Mouse (Mus musculus) heart, embryonic 10.5 days (tissue): ENCODE data around the gene Tekt3. TPM values are rescaled to one million over a fixed set of nuclear protein-coding genes. Genes with fewer than 3 reads are reported as not detected.

Source experiments
- DNase-seq: peaks from one replicate; pipeline ENCODE4 v3.0.0-alpha.2; 2017; ENCODE audit warnings: low spot score
- H3K27ac ChIP-seq: fragments of 300-500 bp; sonication (generic); 2 replicates; pipeline ENCODE4 v1.5.1; 2016; ENCODE audit warnings: mild to moderate bottlenecking
- H3K27me3 ChIP-seq: fragments of 300-500 bp; sonication (generic); 2 replicates; pipeline ENCODE4 v1.6.1; 2016; ENCODE audit warnings: mild to moderate bottlenecking; ENCODE audit not compliant: poor library complexity, insufficient read depth, severe bottlenecking
- H3K36me3 ChIP-seq: fragments of 300-500 bp; sonication (generic); 2 replicates; pipeline ENCODE4 v1.6.1; 2016; ENCODE audit warnings: mild to moderate bottlenecking, moderate library complexity
- H3K4me1 ChIP-seq: fragments of 300-500 bp; sonication (generic); 2 replicates; pipeline ENCODE4 v1.6.1; 2016; ENCODE audit warnings: mild to moderate bottlenecking
- H3K4me3 ChIP-seq: fragments of 300-500 bp; sonication (generic); 2 replicates; pipeline ENCODE4 v1.5.1; 2016; ENCODE audit warnings: mild to moderate bottlenecking, moderate library complexity
- H3K9me3 ChIP-seq: fragments of 300-500 bp; sonication (generic); 2 replicates; pipeline ENCODE4 v1.6.1; 2016; ENCODE audit warnings: mild to moderate bottlenecking, moderate library complexity
- WGBS: fragments of 180-500 bp; shearing (Covaris S2); methylation state at CpG from one replicate; pipeline ENCODE4 v1.1.7; 2016; 5-methylcytosine and 5-hydroxymethylcytosine counted together
- polyA plus RNA-seq: library from polyadenylated mRNA; unstranded; fragments of >200 nt; fragmentation: Nextera tagmentation; extraction: Ambion mirVana; gene quantifications from 2 replicates; pipeline ENCODE4 v1.2.1, GENCODE M21; 2016

Gene Tekt3
- polyA plus RNA-seq, 1 experiment from 2014 or later, result not detected

DNA sequence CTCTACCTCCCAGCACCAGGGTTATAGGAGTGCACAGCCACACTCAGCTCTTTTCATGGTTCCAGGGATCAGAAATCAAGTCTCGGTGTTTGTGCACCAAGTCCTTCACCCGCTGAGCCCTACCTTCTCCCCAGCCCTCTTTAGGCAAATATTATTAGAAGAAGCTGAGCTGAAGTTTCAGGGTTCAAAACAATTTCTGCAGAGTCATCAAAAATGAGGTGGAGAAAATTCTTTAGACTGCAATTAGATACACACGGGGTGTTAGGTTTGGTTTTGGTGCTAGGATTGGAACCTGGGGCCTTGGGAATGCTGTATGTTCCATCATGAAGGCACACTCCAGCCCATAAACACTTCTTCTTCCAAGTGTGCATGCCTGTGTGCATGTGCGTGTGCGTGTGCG is 27.2 kb downstream of the Tekt3 start:
- no peaks in the 10 kb centered on the region for H3K36me3 ChIP-seq

DNA sequence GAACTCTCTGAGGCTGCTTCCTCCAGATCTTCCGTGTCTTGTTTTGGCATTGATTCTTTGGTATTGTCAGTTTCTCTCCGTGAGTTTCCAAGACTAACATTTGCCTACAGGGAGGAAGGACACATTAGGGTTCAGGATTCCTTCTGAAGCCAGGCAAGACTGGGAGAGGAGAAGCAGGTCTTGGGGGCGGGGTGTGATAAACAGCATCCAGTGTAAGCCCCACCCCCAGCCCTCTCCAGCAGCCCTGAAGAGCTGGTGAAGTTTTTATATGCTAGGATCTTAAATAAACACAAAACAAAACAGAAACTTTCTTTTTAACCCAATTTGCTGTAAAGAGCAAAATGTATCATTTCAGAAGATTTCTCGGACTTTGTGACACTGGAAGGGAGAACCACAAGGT is 28.8 kb downstream of the Tekt3 start:
- H3K27ac ChIP-seq, result 0 out of 2 replicates have a peak overlapping the region, but pooled peaks have one; percentile 7

More for the DNA sequence above, 27.2 kb downstream of the Tekt3 start:
- no peaks in the 10 kb centered on the region for H3K27me3 ChIP-seq
- H3K4me3 ChIP-seq, result no peak overlapping the region
- no peak overlapping the region for H3K27ac ChIP-seq
- 87% methylated on average over 6 of the region's 6 CpGs for WGBS
- DNase-seq, result no peak
- no peaks in the 10 kb centered on the region for H3K9me3 ChIP-seq
- H3K4me1 ChIP-seq, result peaks cover 15% of the 10 kb centered on the region; the same call in 1 of the 2 replicates

DNA sequence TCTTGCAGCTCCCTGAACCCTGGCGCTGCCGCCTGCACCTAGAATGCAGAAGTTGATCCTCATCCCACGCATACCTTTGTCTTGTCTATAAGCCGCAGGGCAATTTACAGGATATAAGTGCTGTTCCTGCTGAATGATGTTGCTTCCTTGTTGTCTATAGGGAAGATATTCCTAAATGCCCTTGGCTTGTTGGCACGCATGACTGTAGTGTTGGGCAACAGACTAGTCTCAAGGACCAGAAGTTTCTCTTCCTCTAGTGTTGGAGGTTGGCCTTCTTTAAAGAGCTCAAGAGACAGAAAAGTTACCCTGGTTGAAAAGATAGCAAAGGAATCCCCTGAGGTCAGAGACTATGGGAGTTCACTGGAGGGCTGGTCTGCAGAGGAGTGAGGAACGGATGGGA is 29.5 kb downstream of the Tekt3 start:
- 83% methylated on average over 6 of the region's 6 CpGs for WGBS
- Histone ChIP-seq H3K27me3 (no peaks in the 10 kb centered on the region), H3K9me3 (no peaks in the 10 kb centered on the region), H3K27ac (no peak overlapping the region), H3K4me1 (peaks cover 15% of the 10 kb centered on the region; the same call in 1 of the 2 replicates), H3K4me3 (no peak overlapping the region), H3K36me3 (no peaks in the 10 kb centered on the region)
- DNase-seq, result peak; percentile 71

More for the DNA sequence above, 28.8 kb downstream of the Tekt3 start:
- WGBS, result 36% methylated on average over 4 of the region's 4 CpGs
- no peaks in the 10 kb centered on the region for H3K36me3 ChIP-seq
- H3K27me3 ChIP-seq, result no peaks in the 10 kb centered on the region
- peaks cover 15% of the 10 kb centered on the region; the same call in 1 of the 2 replicates for H3K4me1 ChIP-seq
- H3K9me3 ChIP-seq, result no peaks in the 10 kb centered on the region
- no peak for DNase-seq
- no peak overlapping the region for H3K4me3 ChIP-seq

DNA sequence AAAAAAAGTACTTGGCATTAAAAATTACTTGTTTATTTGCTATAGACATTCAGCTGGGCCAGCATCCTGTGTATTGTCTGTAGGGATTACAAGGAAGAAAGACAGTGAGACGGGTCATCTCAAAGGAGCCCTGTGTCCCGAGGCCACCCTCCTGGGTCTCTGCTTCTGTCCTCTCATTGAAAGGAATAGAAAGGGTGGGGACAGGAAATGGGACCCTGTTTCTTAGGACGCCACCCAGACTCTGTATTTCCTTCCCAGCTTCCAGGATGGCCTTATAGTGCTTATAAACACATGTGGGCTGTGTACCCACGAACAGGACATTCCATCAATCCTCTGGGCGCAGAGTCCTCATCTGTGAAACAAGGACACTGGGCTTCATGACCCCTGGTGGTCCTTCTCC is 30.8 kb downstream of the Tekt3 start:
- Histone ChIP-seq H3K4me1 (peaks cover 15% of the 10 kb centered on the region; the same call in 1 of the 2 replicates), H3K27me3 (no peaks in the 10 kb centered on the region), H3K4me3 (no peak overlapping the region), H3K36me3 (no peaks in the 10 kb centered on the region), H3K9me3 (no peaks in the 10 kb centered on the region), H3K27ac (no peak overlapping the region)
- 68% methylated on average over 5 of the region's 5 CpGs for WGBS
- DNase-seq, result peak; percentile 42

DNA sequence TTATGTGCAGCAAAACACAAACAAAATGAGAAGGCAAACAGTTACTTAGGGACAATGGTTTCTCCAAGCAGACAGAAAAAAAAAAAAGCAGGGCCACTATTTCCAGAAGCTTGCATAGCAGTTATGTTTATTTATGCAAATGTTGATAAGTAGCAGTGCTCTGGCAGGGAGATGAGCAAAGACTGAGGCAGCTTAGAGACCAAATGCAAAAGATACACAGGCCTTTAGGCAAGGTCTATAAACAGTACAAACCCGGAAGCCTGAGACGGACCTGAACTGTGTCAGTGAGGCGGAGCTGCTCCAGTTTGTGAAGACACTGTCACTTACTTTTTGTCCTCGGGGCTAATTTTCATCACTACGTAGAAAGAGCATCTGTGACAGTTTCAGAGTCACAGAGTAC is 32.1 kb downstream of the Tekt3 start:
- Histone ChIP-seq H3K27me3 (no peaks in the 10 kb centered on the region), H3K4me1 (peaks cover 15% of the 10 kb centered on the region; the same call in 1 of the 2 replicates), H3K4me3 (no peak overlapping the region), H3K27ac (no peak overlapping the region), H3K36me3 (no peaks in the 10 kb centered on the region), H3K9me3 (no peaks in the 10 kb centered on the region)
- WGBS, result 69% methylated on average over 5 of the region's 5 CpGs
- peak; percentile 31 for DNase-seq

DNA sequence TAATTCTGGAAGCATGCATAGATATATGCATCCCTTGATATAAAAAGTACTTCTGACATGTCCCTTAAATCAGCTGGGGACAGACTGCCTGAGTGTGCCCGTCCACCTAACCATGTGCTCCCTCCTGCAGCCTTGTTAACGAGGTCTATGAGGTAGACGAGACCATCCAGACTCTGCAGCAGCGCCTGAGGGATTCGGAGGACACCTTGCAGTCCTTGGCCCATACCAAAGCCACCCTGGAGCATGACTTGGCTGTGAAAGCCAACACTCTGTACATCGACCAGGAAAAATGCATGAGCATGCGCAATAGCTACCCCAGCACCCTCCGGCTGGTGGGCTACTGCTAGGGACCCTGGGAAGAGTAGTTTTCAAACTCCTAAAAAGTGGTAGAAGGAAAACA is 33.0 kb downstream of the Tekt3 start:
- Histone ChIP-seq H3K4me3 (no peak overlapping the region), H3K27me3 (no peaks in the 10 kb centered on the region), H3K9me3 (no peaks in the 10 kb centered on the region), H3K27ac (no peak overlapping the region), H3K36me3 (no peaks in the 10 kb centered on the region), H3K4me1 (peaks cover 15% of the 10 kb centered on the region; the same call in 1 of the 2 replicates)
- peak; percentile 62 for DNase-seq
- WGBS, result 83% methylated on average over 8 of the region's 8 CpGs

DNA sequence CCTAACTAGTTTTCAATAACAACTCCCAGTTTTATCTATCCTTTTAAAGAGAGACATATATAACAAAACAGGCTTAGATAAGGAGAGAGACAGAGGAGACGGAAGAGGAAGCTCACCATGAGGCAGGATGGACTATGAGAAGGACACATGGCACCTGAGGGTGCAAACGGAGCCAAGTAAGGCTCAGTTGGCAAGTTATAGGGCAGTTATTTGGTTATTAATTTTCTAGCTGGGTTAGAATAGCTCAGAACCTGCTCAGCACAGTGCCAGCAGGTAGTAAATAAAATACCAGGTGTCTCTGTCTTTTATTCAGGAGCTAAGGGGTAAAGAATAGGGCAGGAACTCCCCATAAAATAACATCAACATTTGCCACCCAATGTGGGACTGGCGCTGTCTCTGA is 36.6 kb downstream of the Tekt3 start:
- H3K4me3 ChIP-seq, result no peak overlapping the region
- WGBS, result 77% methylated on average over 3 of the region's 3 CpGs

DNA sequence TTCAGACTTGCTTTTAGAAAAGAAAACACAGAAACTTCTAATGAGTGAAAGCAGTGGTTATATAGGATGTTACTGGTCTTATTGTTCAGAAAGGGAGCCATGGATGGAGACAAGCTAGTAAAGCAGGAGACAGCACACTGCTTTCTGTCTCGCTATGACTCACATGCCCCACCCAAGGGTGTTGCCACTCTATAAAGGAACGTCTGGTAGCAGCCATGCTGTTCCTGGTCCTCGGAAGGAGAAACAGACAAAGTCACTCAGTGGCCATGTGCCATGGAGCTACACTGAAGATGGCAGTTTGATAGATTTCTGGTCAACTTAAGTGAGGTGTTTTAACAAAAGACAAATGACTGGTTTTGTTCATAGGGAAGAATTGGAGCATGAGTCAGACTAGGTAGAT is 37.9 kb downstream of the Tekt3 start:
- 73% methylated on average over 3 of the region's 3 CpGs for WGBS
- Histone ChIP-seq H3K4me1 (peaks cover 6% of the 10 kb centered on the region; the same call in 1 of the 2 replicates), H3K9me3 (no peaks in the 10 kb centered on the region), H3K4me3 (no peak overlapping the region), H3K27ac (no peak overlapping the region), H3K36me3 (no peaks in the 10 kb centered on the region), H3K27me3 (no peaks in the 10 kb centered on the region)
- DNase-seq, result no peak

More for the DNA sequence above, 36.6 kb downstream of the Tekt3 start:
- Histone ChIP-seq H3K27ac (no peak overlapping the region), H3K9me3 (no peaks in the 10 kb centered on the region), H3K4me1 (no peaks in the 10 kb centered on the region), H3K36me3 (no peaks in the 10 kb centered on the region), H3K27me3 (no peaks in the 10 kb centered on the region)
- DNase-seq, result no peak

DNA sequence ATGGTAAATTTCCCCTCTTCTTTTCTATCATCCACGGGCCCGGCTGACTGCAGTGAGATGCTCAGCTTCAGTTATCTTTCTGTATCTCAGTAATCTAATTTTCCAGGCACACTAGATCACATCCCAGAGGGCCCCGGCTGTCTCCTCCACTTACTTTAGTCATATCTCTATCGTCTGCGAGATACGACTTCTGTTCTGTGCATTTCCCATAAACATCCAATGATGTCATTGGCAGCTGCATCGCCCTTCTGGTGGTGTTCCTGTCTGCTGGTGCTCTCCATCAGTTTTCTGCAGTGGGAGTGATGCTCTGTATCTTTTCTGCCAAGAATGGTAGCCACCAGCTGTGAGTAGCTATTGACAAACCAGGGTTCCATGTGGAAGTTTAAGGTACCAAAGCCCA is 41.8 kb downstream of the Tekt3 start:
- WGBS, result 68% methylated on average over 7 of the region's 7 CpGs
- no peak for DNase-seq

DNA sequence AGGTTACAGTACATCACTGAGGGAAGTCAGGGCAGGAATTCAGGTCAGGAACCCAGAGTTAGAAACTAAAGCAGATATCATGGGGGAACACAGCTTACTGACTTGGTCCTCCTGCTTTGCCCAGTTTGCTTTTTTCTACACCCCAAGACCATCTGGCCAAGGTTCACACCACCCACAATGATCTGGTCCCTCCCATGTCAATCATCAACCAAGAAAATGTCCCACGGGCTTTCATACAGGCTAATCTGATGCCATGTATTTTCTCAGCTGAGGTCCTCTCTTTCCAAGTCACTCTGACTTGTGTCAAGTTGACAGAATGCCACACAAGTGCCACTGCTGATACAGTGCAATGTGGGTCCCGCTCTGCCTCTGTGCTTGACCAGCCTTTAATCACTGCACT is 42.6 kb downstream of the Tekt3 start:
- no peak for DNase-seq
- WGBS, result 54% methylated on average over 2 of the region's 2 CpGs
- Histone ChIP-seq H3K36me3 (no peaks in the 10 kb centered on the region), H3K27ac (no peak overlapping the region), H3K4me1 (peaks cover 15% of the 10 kb centered on the region), H3K27me3 (no peaks in the 10 kb centered on the region), H3K4me3 (no peak overlapping the region), H3K9me3 (no peaks in the 10 kb centered on the region)

More for the DNA sequence above, 41.8 kb downstream of the Tekt3 start:
- Histone ChIP-seq H3K4me3 (no peak overlapping the region), H3K27me3 (no peaks in the 10 kb centered on the region), H3K36me3 (no peaks in the 10 kb centered on the region), H3K4me1 (peaks cover 15% of the 10 kb centered on the region), H3K9me3 (no peaks in the 10 kb centered on the region), H3K27ac (no peak overlapping the region)

DNA sequence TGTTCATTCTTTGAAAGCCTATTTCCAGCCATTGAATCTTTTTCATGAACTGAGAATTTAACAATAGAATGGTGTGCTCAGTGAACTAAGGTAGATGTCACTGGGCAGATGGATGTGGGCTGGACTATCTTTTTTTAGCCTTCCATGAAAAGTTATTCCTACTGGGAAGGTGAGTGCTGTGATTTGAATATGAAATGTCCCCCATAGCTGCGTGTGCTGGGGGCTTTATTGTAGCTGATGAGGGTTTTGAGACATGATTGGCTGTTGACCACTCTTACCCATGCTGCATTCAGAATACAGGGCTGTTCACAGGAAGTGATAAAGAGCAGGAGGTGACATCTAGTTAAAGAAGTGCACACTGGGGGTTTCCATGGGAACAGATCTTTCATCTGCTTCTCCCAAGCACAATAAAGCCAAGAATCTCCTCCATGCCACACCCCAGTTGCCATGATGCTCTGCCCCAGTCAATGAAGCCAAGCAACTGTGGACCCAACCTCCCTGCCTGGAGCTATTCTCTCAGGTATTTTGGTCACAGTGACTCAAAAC is 47.8 kb downstream of the Tekt3 start:
- H3K4me3 ChIP-seq, result no peak overlapping the region
- H3K9me3 ChIP-seq, result no peaks in the 10 kb centered on the region
- 50% methylated on average over 1 of the region's 1 CpGs for WGBS
- H3K27ac ChIP-seq, result no peak overlapping the region
- H3K4me1 ChIP-seq, result peaks cover 9% of the 10 kb centered on the region
- no peak for DNase-seq
- no peaks in the 10 kb centered on the region for H3K27me3 ChIP-seq
- H3K36me3 ChIP-seq, result no peaks in the 10 kb centered on the region

DNA sequence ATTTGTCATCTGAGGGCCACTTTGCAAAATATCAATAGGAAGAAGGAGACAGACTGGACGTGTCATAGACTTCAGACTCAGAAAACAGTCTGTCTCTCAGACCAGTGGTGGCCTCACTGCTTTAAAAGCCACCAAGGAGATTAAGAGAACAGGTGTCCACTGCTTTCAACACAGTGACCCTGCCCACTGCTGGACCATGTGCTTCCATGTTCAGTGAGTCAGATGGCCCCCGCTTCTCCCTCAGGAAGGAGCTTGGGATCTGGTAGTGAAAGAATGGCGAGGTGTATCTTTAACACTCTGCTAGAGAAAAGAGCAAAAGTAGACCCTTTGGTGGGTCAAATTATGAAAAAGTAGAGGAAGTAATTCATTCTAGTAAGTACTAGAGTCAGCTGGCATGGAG is 48.9 kb downstream of the Tekt3 start:
- Histone ChIP-seq H3K27ac (no peak overlapping the region), H3K4me3 (no peak overlapping the region), H3K36me3 (no peaks in the 10 kb centered on the region), H3K4me1 (peaks cover 6% of the 10 kb centered on the region), H3K9me3 (no peaks in the 10 kb centered on the region), H3K27me3 (no peaks in the 10 kb centered on the region)
- WGBS, result 82% methylated on average over 3 of the region's 3 CpGs
- no peak for DNase-seq

DNA sequence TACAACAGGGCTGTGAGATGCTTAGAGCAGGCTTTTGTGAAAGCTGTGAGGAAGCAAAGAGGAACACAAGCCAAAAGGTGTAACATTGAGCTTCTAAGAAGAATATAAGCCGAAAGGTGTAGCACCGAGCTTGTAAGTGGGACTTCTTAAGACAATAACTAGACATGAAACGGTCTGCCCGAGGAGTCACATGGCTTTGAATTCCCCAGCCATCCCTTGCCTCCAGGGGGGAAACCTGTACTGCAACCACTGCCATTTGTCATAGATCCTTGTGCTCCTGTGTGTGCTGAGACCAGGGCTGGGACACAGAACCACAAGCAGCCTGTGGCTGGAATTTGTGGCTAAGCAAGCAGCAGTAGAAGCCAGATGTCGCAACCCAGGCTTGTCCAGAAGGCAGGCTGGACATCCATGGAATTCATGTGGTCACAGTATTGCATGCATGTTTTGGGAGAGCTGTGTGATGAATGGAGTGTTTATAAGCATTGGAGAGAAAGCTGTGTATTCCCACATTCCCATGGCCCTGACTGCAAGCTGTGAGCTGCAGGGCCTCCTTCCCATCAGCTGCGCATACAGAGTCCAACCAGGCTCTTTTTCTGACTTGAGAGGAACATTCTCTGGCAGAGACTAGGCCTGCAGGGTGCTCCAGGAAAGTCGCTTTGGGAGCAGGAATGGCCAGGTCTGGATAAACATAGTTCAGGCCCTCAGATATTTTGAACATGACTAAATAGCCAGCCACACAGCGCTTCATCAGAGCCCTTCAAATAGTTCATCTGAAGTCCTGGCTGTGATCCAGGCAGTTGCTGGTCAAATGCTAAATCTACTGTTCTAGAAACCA is 53.6 kb downstream of the Tekt3 start:
- peak overlapping the region; percentile 42; the same call in 1 of the 2 replicates for H3K27ac ChIP-seq
- no peak for DNase-seq
- no peaks in the 10 kb centered on the region for H3K27me3 ChIP-seq
- H3K36me3 ChIP-seq, result no peaks in the 10 kb centered on the region
- H3K4me1 ChIP-seq, result peaks cover 29% of the 10 kb centered on the region
- H3K4me3 ChIP-seq, result no peak overlapping the region
- WGBS, result 74% methylated on average over 8 of the region's 8 CpGs
- H3K9me3 ChIP-seq, result no peaks in the 10 kb centered on the region
